Mouse (Mus musculus) right cerebral cortex, adult 2 months (tissue): ENCODE measurements around the gene Ddx21.
"Not testable (repeated sequence)": the region's sequence is repeated elsewhere in the genome, so short reads cannot be mapped to it uniquely, and the experiment has no call there.

Experiments
- DNase-seq, 2 experiments: peaks; one replicate each; pipeline ENCODE4 v3.0.0; 2021 to 2022; ENCODE audit warnings: low spot score in 2 of 2

Ddx21 gene

DNA sequence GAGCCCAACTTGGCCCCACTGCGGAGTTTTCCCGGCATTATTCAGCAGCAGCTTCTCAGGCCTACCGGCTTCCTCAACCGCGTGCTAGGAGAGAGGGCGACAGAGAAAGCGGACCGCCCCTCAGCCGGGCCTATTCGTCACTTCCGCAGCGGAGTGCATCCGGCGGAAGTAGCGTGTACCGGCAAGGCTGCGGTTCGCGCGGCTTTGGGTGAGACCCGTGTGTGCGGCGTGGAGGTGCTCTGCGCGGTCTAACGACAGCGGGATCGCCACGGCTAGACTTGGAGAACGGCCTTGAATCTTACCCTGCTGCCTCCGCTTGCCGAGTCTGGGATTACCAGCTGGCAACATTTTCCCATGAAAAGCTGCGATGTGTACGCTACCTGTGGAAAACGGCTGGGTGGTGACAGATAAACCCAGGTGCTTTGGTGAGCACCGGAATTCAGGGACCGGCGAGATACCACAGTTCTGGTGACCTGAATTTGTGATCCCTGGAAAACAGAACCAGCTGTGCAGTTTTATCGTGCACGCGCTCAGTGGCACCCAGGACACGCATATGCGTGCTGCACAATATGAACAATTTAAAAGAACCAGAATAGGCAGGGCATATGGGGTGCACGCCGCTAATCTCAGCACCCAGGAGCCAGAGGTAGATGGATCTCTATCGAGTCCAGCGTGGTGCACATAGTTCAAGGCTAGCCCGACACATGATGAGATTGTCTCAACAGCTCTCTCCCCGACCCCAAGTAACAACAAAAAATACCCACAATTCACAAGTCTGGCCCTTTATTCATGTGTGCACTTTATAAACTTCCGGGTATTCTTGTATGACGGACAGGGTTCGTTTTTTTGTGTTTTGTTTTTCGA lies at the start of gene Ddx21:
Gene Ddx21, minus strand, starts transcription at position 105 of the 864 bp plus-strand sequence.
- peak; percentile 92 to 93 for DNase-seq

DNA sequence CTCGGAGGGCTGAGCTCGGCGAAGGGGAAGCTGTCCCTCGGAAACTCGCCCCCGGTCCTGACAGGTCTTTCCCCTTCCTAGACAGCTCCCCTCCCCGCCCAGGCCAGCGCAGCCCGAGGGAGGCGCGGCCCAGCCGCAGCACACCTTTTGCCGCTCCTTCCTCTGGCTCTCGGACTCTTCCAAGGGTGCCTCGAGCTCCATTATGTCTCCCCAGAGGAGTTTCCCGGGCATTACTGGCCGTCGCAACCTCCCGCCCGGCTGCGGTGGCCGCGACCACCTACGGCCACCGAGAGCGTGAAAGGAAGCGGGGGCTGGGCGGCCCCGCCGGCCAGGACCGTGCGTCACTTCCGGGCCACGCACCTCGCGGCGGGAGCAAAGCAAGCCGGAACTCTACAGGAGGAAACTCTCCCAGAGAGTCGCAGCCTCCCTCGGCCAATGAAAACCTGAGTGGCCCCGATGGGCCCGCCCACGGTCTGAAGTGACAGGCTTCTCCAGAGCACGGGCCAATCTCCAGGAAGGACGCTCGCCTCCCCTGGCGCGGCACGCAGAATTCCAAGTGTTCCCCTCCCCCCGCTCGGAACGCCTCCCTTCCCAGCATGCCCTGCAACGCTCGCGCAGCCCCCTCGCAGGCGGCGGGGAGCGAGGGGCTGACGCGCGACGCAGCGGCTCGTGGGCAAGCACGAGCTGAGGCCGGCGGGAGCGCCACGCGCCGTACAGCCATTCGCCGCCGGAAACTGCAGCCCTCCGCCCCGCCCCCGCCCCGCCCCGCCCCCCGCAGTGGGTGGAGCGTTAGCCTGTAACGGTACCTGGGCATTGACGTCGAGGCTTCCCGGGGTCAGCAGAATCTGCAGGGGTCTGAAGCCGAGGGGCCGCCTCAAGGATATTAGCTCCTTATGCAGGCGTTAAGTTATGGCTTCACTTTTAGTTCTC lies 49.1 kb upstream of the Ddx21 start, which contains the start of gene Ddx50:
Gene Ddx50, minus strand, starts transcription at position 338 of the 930 bp plus-strand sequence.
- peak; percentile 99 to 100 for DNase-seq

DNA sequence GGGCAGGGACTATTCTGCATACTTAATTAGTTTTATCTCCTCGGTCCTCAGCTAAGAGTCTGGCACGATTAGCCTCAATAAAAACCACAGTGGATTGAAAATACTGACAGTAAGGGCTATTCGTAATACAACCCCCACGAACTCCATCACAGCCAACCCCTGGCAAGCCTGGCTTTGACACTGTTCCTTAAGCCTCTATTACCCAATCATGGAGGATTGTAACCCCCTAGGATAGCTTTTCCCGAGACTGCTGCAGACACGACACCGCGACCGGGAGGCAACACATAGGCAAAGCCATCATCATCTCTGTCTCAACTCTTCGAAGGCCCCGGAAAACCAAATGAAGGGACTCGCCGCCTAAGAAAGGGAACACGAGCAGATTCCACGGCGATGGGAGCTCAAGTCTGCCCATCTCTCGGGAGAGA lies 48.3 kb upstream of the Ddx21 start:
- no peak for DNase-seq

DNA sequence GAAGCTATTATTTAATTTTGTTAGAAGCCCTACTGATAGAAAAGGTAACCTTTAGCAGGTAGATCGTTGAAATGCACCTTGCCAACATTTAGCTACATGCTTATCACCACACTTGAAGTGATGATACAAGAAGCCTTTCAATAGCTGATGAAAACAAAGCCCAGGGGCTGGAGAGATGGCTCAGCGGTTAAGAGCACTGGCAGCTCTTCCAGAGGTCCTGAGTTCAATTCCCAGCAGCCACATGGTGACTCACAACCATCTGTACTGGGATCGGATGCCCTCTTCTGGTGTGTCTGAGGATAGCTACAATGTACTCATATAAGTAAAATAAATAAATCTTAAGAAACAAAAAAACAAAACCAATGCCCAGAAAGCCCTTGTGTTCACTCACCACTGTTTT lies 2.1 kb upstream of the Ddx21 start:
- DNase-seq, result no peak

DNA sequence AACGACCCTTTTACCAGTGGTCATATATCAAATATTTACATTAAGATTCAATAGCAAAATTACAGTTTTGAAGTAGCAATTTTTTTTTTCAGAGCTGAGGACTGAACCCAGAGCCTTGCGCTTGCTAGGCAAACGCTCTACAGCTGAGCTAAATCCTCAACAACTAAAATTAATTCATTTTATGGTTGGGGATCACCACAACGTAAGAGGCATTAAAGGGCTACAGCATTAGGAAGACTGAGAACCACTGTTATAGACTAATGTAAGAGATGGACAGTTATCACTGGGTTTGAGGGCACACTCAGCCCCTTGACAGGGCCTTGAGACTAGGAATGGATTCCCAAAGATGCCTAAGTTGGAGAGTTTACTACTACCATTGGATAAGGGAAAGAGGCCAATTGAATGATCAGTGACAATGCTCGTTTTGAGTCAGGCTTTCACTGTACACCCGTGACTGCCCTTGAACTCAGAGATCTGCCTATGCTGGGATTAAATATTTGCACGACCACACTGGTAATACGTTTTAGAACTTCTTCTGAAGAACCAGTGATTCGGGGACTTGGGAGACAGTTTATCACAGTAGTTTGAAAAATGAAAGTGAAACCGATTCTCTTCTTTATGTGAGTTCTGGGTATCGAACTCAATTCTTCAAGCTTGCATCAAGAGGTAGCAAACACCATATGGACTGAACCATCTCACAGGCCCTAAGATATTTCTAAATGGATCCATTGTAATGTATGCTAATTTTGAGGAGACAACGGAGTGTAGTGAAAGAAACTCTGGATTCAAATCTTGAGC lies 1.4 kb upstream of the Ddx21 start:
- no peak for DNase-seq

DNA sequence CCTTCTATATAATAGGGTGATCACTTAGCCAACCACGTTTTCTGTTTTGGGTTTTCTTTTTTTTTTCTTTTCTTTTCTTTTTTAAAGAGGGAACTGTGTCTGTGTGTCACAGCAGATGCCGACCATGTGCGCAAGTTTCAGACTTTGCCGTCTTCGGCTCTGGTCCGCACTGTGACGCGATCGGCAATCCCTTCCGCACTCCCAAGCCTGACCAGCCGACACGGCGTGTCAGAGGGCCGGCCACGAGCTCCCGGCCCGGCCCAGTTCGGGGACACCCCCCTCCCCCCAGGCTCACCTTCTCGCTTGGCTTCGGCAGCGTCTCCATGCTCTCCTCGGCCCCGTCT lies 276 bp downstream of the Ddx21 start:
- no peak for DNase-seq

DNA sequence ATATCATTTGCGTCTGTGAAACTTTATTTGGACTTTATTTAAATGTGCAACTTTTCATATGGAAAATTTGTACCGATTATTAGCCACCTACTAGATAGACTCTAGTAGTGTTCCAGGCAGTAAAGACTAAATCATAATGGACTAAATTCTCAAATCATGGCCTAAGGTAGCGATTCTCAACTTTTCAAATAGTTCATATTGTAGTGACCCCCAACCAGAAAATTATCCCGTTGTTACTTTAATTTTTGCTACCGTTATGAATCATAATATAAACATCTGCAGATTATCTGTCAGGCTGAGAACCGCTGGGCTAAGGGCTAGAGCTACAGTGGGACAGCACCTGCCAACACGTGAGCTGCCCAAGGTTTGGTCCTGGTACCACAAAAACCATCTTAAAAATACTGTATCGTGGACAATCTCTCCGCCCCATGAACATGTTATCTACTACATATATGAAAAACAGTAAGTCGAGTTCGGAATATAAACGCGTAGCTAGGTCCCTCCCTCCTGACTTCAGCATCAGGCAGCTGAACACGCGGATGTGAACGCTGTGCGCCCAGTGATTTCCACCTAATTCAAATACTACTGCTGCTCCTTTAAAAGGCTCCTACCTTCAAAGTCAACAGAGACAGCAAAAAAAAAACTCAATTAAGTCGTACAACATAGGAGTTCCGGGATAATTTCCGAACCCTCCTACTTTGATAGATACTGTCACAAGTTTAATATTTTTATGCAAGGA lies 859 bp downstream of the Ddx21 start:
- no peak for DNase-seq

DNA sequence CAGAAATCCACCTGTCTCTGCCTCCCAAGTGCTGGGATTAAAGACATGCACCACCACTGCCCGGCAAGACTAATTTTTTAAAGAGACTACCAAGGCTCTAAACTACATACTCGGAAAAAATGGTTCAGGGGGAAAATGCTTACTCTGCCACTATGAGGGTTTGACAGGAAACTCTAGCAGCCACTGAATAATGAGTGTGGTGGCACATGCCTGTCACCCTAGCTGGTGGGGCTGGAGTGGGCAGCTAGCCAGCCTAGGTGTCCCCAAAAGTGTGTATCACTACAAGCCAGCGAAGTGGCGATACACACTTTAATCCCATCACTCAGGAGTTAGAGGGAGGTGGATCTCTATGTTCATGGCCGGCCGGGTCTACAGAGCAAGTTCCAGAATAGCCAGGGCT lies 2.0 kb downstream of the Ddx21 start:
- no peak for DNase-seq

DNA sequence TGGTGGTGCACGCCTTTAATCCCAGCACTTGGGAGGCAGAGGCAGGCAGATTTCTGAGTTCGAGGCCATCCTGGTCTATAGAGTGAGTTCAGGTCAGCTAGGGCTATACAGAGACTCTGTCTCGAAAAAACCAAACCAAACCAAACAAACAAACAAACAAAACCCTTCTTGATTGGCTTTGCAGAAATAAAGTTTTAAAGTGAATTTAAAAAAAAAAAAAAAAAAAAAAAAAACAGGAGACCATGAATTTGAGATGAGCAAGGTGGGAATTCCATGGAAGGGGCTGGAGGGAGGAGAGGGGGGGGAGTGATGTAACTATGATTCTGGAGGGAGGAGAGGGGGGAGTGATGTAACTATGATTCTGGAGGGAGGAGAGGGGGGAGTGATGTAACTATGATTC lies 2.8 kb downstream of the Ddx21 start:
- not testable (repeated sequence) for DNase-seq

DNA sequence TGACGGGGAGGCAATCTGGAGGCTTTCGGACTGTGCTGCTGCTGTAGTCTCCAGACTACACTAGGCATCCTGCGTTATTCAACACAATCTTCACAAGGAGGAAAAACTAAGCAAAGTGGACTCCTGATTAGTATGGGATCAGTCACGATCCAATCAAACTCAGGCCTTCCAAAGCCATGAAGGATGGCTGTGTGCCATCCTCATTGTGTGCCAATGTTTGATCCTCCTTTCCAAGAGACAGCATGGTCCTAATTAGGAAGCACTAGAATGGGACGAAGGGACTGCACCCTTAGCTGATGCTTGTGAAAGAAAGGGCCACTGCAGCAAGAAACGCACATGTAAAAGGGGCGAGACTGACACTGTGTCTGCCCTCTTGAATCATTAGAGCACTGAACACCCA lies 9.6 kb downstream of the Ddx21 start:
- no peak for DNase-seq

DNA sequence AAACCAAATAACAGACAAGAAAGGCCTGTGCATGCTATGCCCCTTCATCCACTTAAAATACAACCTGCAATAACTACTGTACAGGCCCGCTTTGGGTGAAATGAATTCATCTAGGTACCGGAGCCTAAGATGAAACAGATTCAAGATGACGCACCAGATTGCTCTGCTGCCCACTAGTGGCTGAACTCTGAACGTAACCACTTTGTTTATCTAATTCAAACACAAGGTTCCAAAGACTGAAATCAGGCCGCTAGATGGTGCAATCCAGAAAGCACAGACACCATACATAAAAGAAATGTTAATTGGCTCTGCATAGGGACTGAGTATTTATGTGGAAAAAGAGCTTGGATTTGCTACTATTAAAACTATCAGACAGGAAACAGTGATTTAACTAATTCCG lies 11.9 kb downstream of the Ddx21 start:
- DNase-seq, result peak; percentile 96 to 98

DNA sequence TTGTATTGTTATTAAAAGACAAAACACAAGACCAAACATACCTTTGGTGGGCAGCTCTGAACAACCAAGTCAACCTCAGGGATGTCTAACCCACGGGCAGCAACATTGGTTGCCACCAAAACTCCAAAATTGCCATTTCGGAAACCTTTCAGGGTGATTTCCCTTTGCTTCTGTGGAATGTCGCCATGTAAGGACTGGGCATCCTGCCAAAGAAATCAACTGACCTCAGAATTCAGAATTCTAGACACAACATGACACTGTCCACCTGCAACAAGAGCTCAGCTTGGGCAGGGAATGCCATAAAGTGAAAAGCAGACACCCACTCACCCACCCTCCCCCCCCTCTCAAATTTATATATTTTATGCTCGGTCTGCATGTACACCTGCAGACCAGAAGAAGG lies 13.5 kb downstream of the Ddx21 start:
- no peak for DNase-seq

DNA sequence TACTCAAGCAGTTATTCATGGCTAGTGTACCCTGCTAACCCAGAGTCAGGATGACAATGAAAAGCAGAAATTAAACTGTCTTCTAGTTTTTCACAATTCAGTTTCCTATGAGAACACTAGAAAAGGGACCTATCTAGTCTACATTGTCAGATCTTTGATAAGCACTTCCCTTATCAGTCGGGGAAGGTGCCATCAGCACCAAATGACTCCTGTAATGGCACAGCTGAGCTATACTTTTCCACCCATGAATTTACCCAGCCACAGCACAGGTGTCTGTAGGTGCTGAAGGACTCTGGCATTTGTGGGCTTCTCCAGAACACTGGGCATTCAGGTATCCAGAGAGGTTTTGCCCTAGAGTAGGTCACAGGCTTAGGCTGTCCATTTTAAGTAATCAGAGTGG lies 18.8 kb downstream of the Ddx21 start:
- DNase-seq, result no peak

DNA sequence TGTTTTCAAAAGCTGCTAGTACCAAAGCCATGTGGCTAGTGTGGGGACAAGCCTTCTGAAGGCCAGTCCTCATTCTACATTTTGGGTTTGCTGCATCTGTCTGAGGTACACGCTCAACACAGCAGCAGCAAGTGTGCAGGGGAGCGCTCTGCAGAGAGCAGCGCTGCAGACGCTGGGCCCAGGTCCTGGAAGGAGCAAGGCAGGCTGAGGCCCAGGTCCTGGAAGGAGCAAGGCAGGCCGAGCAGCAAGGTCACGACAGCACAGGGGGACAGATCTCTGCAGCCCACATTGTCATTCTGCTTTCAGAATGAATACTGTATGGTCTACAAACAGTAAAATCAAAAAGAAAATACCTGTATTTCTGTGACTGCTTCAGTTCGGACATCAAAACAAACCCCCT lies 19.4 kb downstream of the Ddx21 start:
- DNase-seq, result no peak

DNA sequence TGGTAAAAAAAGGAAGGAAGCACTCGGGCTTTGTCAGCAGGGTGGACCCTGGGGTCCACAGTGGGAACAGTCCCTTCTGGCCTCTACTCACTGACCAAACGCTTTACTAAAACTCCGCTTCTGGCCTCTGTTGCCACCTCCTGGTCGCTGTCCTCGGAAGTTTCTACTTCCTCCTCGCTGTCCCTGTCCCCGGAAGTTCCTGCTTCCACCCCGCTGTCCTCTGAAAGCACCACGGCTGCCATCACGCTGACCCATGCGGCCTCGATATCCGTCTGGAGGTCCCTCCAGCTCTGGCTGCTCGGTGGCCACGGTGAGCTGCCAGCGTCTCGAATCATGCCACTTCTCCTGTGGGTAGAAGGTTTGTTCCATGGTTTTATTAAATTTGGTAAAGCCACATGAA lies 19.8 kb downstream of the Ddx21 start:
- DNase-seq, result no peak

DNA sequence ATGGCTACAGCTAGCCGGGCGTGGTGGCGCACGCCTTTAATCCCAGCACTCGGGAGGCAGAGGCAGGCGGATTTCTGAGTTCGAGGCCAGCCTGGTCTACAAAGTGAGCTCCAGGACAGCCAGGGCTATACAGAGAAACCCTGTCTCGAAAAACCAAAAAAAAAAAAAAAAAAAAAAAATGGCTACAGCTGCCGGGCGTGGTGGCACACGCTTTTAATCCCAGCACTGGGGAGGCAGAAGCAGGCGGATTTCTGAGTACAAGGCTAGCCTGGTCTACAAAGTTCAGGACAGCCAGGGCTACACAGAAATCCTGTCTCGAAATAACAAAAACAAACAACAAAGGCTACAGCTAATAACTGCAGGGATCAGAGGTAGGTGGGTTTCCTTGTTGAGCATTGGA lies 23.0 kb downstream of the Ddx21 start:
- not testable (repeated sequence) for DNase-seq

DNA sequence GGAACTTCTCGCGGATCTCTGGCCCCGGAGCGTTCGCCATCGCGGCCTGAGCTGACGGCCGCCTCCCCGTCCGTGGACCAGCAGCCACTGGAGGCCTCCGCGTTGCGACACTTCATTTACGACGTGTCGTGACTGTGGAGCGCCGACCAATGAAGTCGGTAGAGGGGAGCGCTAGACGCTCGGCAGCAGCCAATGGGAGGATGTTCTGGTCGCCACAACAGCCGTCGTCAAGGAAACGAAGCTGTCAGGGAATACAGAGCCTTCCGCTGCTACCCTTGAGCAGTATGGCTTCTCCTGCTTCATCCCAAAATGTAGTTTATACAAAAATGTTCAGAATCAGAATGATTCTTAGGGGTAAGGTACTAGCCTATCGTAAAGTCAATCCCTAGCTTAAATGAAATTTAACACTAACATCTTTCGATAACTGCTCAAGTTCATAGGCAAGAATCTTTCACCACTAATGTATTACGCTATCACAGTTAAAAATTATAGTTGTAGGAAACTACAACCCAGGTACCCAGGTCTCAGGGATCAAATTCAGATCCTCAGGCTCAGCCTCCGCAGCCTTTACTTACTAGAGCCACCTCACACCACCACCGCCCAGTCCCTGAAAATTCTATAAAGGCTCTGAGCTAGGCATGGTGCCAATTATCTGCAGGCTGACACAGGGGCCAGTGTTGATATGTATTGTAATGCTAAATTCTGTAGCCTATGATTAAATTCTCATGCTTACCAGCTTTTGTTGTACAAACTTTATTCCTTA lies 23.6 kb downstream of the Ddx21 start, which contains the start of gene Kif1bp:
Gene Kif1bp, minus strand, starts transcription at position 120 of the 763 bp plus-strand sequence.
- DNase-seq, result peak; percentile 98 to 99

DNA sequence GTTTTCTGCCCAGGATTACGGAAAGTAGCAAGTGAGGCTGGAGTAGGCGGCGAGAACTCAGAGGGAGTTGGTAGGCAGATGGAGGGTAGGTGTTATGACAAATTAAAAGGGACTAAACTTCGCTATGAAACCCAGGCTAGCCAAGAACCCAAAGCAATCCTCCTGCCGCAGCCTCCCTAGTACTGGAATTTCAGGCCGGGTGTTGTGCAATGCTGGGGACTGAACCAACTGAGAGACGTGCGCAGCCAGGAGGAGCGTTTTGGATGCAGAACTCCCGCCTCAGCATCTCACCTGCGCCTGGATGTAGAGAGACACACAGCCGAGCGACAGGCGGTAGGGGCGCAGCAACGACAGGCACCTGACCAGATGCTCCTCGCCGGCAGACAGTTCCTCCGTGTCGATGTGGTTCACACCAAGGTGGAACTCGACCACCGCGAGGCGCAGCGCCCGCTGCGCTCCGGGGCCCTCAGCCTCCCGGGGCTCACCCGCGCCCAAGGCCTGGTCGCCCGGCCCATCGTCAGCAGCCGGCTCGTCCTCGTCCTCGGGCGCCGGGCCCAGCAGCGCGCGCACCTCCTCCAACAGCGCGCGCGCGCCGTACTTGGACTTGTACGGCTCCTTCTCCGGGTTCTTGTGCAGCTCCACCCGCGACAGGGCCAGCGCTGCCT lies 24.3 kb downstream of the Ddx21 start:
- DNase-seq, result peak in 1 of 2 experiments; percentile 58

DNA sequence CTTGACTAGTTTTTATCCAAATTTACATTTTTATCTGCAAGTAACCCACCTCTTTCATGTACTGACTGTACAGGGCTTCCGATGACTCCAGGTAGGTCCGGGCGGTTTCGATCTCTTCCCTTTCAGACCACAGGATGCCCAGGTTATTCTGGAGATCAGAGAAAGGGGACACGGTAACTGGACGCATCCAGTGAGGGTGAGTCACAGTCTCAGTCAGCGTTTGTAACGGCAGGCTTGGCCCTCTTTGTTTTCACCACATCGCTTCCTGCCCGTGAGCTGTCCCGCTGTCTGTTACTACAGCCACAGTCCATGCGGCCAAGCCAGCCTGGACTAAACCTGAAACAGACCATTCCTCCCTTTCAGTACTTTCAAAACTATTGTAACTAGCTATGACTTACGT lies 27.1 kb downstream of the Ddx21 start:
- no peak for DNase-seq
